Mouse (Mus musculus) heart, postnatal 25 days (tissue): Measurements from ENCODE around the gene Eif2a. TPM values are rescaled to one million over a fixed set of nuclear protein-coding genes. Genes with fewer than 3 reads are reported as not detected.
"Not testable (repeated sequence)": the region's sequence is repeated elsewhere in the genome, so short reads cannot be mapped to it uniquely, and the experiment has no call there.

ENCODE experiments used
- DNase-seq: peaks from one replicate; pipeline ENCODE4 v3.0.0; 2022; ENCODE audit warnings: low spot score
- intact Hi-C: fragments of 180-260 bp; cut with DNase I; formaldehyde crosslinking; loops from one replicate; pipeline ENCODE4 v1.15.1; 2025
- total RNA-seq, 2 experiments: library from RNA; stranded (reverse); gene quantifications; 2 replicates each; pipeline ENCODE4 v1.2.3; 2021

The Eif2a gene
- total RNA-seq, 2 experiments from 2014 or later: 35.4 to 42.4 TPM

DNA sequence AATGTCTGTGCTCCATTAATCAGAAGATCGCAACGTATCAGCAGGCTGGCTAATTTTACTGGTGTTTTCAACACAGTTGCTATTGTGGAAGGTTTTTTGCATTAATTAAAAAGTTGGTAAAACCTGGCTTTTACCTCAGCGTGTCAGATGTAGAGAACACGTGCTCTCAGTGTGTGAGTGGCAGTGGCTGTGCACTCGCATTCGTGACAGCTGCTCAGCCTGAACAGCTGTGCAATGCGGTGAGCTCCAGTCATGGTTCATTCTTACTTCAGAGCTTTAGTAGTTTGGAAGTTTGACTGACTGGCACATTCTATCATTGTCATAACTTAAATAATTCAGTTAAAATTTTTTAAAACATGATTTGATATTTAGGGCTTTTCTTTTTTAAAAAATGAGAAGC lies 67.0 kb downstream of the Eif2a start:
- intact Hi-C loops: not testable (repeated sequence)

DNA sequence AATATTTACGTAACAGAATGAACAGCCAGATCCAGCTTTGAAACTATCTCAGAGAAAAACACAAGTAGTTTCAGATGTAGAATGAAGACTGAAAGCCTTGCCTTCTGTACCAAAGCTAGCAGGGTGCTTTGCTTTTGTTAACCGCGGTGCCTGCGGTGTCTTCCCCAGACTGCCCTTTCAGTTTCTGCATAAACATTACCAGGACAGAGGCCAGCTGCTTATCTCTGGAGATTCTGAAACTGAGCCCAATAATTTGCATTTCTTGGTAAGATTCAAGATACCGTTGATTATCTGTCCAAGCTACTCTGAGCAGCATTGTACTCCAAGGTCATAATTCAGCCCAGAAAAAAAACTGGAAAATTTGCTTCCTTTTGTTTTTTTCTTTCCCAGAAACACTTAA lies 68.0 kb downstream of the Eif2a start:
- no peak for DNase-seq
- intact Hi-C loops: no loop called here

More for the DNA sequence above, 67.0 kb downstream of the Eif2a start:
- DNase-seq: not testable (repeated sequence)

Other genes starting within 250 kb of the Eif2a start
- gene Tsc22d2, start 111.1 kb upstream of the Eif2a start, total RNA-seq: 10 to 100 TPM; 23.1 to 25.1 TPM
- 10 to 100 TPM; 13.0 to 14.3 TPM for gene Serp1, start 71 bp downstream of the Eif2a start, total RNA-seq
- gene Selenot, start 50.8 kb downstream of the Eif2a start, total RNA-seq: 100 to 1,000 TPM; 119 to 125 TPM
- not detected for gene Erich6, start 111.4 kb downstream of the Eif2a start, total RNA-seq
- gene Siah2, start 166.6 kb downstream of the Eif2a start, total RNA-seq: 10 to 100 TPM in 1 of 2 experiments, 1 to 10 TPM in 1; 8.4 to 11.5 TPM